Mouse (Mus musculus) cerebellum, adult 9-11 months (tissue): ENCODE results near the gene Isy1.
"Not testable (repeated sequence)": the region's sequence is repeated elsewhere in the genome, so short reads cannot be mapped to it uniquely, and the experiment has no call there.

Experiments
- DNase-seq: peaks from one replicate; pipeline ENCODE4 v3.0.0; 2022

Gene Isy1

DNA sequence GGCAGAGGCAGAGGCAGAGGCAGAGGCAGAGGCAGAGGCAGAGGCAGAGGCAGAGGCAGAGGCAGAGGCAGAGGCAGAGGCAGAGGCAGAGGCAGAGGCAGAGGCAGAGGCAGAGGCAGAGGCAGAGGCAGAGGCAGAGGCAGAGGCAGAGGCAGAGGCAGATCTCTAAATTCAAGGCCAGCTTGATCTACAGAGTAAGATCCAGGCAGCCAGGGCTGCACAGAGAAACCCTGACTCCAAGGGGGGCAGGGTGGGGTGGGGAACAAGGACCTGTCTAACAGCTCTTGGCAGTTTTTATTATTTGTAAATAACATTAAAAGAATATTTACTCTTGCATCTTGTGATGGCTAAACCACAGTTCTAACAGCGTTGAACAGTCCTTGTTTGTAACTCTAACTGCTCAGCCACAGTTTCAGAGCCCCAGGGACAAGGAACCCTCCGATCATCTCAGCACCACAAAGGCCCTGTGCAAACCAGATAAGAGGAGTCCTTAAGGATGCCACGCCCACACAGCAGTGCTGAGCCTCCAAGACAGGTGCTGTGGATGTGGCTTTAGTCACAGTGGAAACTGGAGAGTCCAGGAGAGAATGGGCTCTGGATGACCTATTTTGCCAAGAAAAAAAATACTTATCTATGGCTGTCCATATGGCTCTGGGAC, 62.9 kb downstream of the Isy1 start:
- DNase-seq: no peak

DNA sequence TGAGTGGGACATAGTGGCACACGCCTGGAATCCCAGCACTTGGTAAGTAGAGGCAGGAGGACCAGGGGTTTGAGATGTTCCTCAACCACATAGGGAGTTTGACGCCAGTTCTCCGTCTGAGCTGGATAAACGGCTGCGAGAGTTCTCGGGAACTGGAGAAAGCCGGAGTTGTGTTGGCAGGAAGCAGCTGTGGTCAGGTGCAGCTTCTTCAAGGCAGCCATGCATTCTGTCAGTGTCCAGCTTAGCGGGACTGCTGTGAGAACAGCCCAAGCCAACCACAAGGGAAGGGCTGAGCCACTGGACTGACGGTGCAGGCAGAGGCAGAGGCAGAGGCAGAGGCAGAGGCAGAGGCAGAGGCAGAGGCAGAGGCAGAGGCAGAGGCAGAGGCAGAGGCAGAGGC, 63.7 kb downstream of the Isy1 start:
- no peak for DNase-seq

GRCm38 (mm10) chr6:87774466-87774865, 64.1 kb downstream of the Isy1 start:
- DNase-seq: no peak

GRCm38 (mm10) chr6:87770626-87771025, 68.0 kb downstream of the Isy1 start:
- DNase-seq: no peak

GRCm38 (mm10) chr6:87764296-87764695, 74.3 kb downstream of the Isy1 start:
- DNase-seq: not testable (repeated sequence)
